Mouse (Mus musculus): Measurements from ENCODE around the gene Armt1.

- TF ChIP-seq CTCF (IDR thresholded peaks at IDR 0.05; ENCODE audit: extremely low read depth, insufficient read depth, low read length) (no peak), POLR2A (IDR thresholded peaks at IDR 0.05; ENCODE audit: extremely low read depth, insufficient read depth, low read length) (no peak)
These were observed 3.1 kb downstream of the Armt1 start for GRCm38 (mm10) chr10:4435416-4435815.

All from cortical plate, adult 2 months (tissue).